Mouse (Mus musculus) limb, embryonic 11.5 days (tissue): ENCODE measurements at regions not wholly inside any gene's neighbourhood (a gene's known extent, or its start where the extent isn't known, plus 50 kb on each side); places are given as distances from the start of the nearest gene placed in this dataset.

ENCODE experiments used
- ATAC-seq: fragments of 200-750 bp; cut with Nextera tagmentation; 2 replicates; pipeline ENCODE4 v1.8.0; 2017; ENCODE audit warnings: low read depth; ENCODE audit not compliant: insufficient number of reproducible peaks, low FRiP score, low TSS enrichment
- DNase-seq: peaks from one replicate; pipeline ENCODE4 v3.0.0-alpha.2; 2015; ENCODE audit warnings: low spot score
- H3K27ac ChIP-seq: fragments of 300-500 bp; sonication (generic); replicated peaks from 2 replicates; pipeline ENCODE4 v1.5.1; 2014; ENCODE audit warnings: low read depth, mild to moderate bottlenecking, low read length
- H3K27me3 ChIP-seq: fragments of 300-500 bp; sonication (generic); 2 replicates; pipeline ENCODE4 v1.6.1; 2014; ENCODE audit warnings: mild to moderate bottlenecking, low read length, mixed read lengths; ENCODE audit not compliant: control insufficient read depth, insufficient read depth
- H3K36me3 ChIP-seq: fragments of 300-500 bp; sonication (generic); 2 replicates; pipeline ENCODE4 v1.6.1; 2014; ENCODE audit warnings: mild to moderate bottlenecking, low read length, moderate library complexity, mixed read lengths; ENCODE audit not compliant: control insufficient read depth, insufficient read depth
- H3K4me1 ChIP-seq: fragments of 300-500 bp; sonication (generic); 2 replicates; pipeline ENCODE4 v1.6.1; 2014; ENCODE audit warnings: low read length, mixed read lengths; ENCODE audit not compliant: control insufficient read depth, insufficient read depth
- H3K4me2 ChIP-seq: fragments of 300-500 bp; sonication (generic); 2 replicates; pipeline ENCODE4 v1.6.1; 2014; ENCODE audit warnings: low read depth, mild to moderate bottlenecking, moderate library complexity; ENCODE audit not compliant: severe bottlenecking
- H3K4me3 ChIP-seq: fragments of 300-500 bp; sonication (generic); 2 replicates; pipeline ENCODE4 v1.5.1; 2014; ENCODE audit warnings: low read depth, low read length
- H3K9ac ChIP-seq: fragments of 300-500 bp; sonication (generic); 2 replicates; pipeline ENCODE4 v1.6.1; 2014; ENCODE audit warnings: mild to moderate bottlenecking, low read length
- H3K9me3 ChIP-seq: fragments of 300-500 bp; sonication (generic); 2 replicates; pipeline ENCODE4 v1.6.1; 2016; ENCODE audit warnings: low read length; ENCODE audit not compliant: control insufficient read depth
- WGBS: fragments of 180-500 bp; shearing (Covaris S2); extraction: QIAGEN DNeasy Blood & Tissue Kit; methylation state at CpG from one replicate; pipeline ENCODE4 v1.1.7; 2014; 5-methylcytosine and 5-hydroxymethylcytosine counted together

DNA sequence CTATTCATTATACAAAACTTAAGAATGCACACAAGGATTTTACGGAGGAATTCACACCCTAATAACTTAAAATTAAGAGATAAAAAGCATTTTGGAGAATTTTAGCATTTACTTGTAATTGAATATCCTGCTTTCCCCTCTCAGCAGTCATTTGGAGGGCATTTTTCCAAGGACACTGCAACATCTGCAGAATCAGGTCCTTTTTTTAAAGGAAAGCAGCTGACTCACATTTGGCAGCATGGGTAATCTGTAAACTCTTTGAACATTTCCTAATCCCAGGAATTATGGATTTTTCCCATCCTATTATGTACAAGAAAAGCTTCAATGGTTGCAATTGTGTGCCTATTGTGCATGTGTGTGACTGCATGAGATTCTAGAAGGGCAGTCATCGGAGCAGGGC lies 112.0 kb downstream of the Gm19410 start:
- Histone ChIP-seq H3K27me3 (no peaks in the 10 kb centered on the region), H3K9me3 (no peaks in the 10 kb centered on the region), H3K27ac (no peak overlapping the region), H3K4me1 (no peaks in the 10 kb centered on the region), H3K4me2 (no peak overlapping the region), H3K36me3 (no peaks in the 10 kb centered on the region), H3K4me3 (no peak overlapping the region), H3K9ac (no peak overlapping the region)
- DNase-seq (no peak), ATAC-seq (no peak)
- 96% methylated on average over 2 of the region's 2 CpGs for WGBS

DNA sequence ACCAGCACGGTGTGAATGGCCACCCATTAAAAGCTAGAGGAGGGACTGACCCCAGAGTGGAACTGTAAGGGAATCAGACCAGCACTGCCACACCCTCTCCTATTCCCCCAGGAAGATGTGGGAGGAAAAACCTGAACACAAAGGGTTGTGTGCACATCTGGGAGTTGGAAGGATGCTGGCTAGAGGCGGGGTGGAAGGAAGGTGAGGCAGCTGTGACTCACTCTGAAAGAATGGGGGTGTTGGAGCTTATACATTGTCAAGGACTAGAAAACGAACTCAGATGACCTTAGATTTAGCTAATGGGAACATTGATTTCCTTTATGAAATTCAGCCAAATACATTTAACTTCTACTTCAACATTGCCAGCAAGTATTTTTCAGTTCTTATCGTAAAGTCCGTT lies 116.2 kb downstream of the Gm19410 start:
- Histone ChIP-seq H3K9me3 (no peaks in the 10 kb centered on the region; the same call in 1 of the 2 replicates), H3K27ac (no peak overlapping the region), H3K36me3 (no peaks in the 10 kb centered on the region), H3K4me2 (no peak overlapping the region), H3K27me3 (no peaks in the 10 kb centered on the region), H3K4me1 (no peaks in the 10 kb centered on the region), H3K4me3 (no peak overlapping the region), H3K9ac (no peak overlapping the region)
- ATAC-seq (no peak), DNase-seq (no peak)
- 77% methylated on average over 5 of the region's 5 CpGs for WGBS

DNA sequence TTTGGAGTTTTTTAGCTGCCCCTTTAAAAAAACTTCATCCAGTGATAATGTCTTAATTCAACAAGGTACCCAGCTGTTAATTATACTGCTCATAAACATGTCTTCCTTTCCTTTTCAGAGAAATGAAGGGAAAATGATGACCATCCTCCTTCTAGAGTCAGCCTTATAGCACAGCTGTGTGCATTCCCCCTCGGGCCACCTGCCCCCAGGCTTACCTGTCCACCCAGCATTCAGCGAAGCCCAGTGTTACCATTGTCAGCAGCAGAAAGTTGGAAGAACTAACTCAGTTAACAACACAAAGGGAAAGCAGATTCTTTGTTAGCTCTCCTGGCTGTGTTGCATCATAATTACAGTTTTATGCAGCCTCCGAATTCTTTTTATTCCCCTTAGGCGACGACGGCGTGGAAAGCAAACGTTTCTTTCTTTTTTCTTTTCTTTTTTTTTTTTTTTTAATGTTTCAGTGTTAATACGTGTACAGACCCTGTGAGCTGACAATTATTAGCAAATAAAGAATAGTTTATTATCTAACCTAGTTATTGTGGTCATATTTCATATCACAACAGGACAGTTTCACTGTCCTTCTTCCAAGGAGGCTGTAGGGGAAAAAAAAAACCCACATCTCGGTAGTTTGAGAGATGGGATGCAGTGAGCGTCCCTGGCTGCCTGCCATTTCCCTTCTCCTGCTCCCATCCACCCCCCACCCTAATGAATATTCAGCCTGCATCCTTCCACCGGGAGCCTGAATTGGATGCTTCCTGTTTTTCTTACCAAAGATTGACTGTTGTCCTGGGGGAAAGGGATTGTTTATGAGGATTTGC lies 117.3 kb downstream of the Gm19410 start:
- Histone ChIP-seq H3K9me3 (no peaks in the 10 kb centered on the region; the same call in 1 of the 2 replicates), H3K9ac (no peak overlapping the region), H3K4me2 (no peak overlapping the region), H3K4me1 (no peaks in the 10 kb centered on the region), H3K36me3 (no peaks in the 10 kb centered on the region), H3K27ac (no peak overlapping the region), H3K27me3 (no peaks in the 10 kb centered on the region), H3K4me3 (no peak overlapping the region)
- 35% methylated on average over 12 of the region's 12 CpGs for WGBS
- DNase-seq: no peak
- ATAC-seq: no peak

DNA sequence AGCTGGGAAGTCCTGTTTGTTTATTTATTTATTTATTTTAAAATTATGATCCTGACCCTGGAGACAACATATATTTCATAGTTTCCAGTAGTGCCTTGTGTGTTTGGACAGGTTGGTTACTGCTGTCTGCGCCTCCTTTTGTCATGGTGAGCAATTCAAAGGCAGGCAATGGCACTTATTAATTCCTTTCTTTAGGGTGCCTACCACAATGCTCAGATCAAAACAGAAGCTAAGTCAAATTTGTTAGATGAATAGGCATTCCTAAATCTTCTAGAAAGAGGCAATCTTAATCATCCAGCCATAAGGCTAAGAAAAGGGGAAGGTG lies 117.8 kb downstream of the Gm19410 start:
- ATAC-seq (no peak), DNase-seq (no peak)
- no peak overlapping the region for H3K9ac ChIP-seq
- no peak overlapping the region for H3K27ac ChIP-seq
- no peaks in the 10 kb centered on the region for H3K36me3 ChIP-seq
- H3K4me3 ChIP-seq: no peak overlapping the region
- WGBS: 74% methylated on average over 1 of the region's 1 CpGs
- no peaks in the 10 kb centered on the region for H3K4me1 ChIP-seq
- no peak overlapping the region for H3K4me2 ChIP-seq
- no peaks in the 10 kb centered on the region; the same call in 1 of the 2 replicates for H3K9me3 ChIP-seq
- H3K27me3 ChIP-seq: no peaks in the 10 kb centered on the region

DNA sequence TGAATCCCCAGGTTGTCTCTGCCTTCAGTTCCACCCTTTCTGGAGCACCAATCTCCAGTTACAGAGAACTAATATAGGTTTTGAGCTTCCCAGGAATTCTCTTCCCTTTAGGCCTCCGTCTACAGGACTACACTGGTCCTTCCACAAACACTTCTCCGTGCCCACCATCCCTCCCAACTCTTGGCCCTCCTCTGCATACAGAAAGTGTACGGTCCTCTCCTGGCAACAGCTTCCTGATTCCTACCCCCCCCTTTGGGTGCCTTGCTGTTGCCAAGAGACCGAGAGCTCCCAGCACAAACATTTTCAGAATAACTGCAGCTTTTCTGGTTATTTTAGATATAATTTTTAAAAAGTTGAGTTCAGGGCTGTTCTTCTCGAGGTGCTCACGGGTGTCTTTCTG lies 119.0 kb downstream of the Gm19410 start:
- no peak overlapping the region for H3K4me2 ChIP-seq
- DNase-seq: no peak
- WGBS: 85% methylated on average over 6 of the region's 6 CpGs

DNA sequence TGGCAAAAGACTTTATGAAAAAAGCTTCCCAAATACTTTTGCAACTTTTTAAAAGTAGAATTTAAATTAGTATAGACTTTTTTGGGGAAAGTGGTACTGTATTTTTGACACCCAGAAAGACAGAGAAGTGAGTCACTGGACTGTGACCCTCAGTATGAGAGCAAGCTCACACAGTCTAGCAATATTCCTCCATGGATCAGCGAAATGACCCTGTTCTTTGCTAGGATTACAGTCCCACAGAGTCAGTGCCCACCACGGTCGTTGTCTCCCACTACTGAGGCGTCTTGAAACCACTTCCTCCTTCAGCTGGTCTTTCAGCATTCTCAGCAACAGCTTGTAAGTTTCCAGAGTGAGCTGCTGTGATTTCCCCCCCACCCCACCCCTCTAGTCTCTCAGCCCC lies 124.5 kb downstream of the Gm19410 start:
- ATAC-seq: no peak
- 88% methylated on average over 4 of the region's 4 CpGs for WGBS
- H3K9ac ChIP-seq: no peak overlapping the region
- H3K9me3 ChIP-seq: no peaks in the 10 kb centered on the region; the same call in 1 of the 2 replicates
- no peaks in the 10 kb centered on the region for H3K4me1 ChIP-seq
- no peak overlapping the region for H3K4me2 ChIP-seq
- no peak overlapping the region for H3K27ac ChIP-seq
- H3K27me3 ChIP-seq: no peaks in the 10 kb centered on the region
- H3K4me3 ChIP-seq: no peak overlapping the region
- DNase-seq: no peak
- no peaks in the 10 kb centered on the region for H3K36me3 ChIP-seq

More for the DNA sequence above, 119.0 kb downstream of the Gm19410 start:
- no peaks in the 10 kb centered on the region for H3K4me1 ChIP-seq
- no peak for ATAC-seq
- no peaks in the 10 kb centered on the region for H3K27me3 ChIP-seq
- H3K36me3 ChIP-seq: no peaks in the 10 kb centered on the region
- no peaks in the 10 kb centered on the region; the same call in 1 of the 2 replicates for H3K9me3 ChIP-seq
- H3K4me3 ChIP-seq: no peak overlapping the region
- H3K9ac ChIP-seq: no peak overlapping the region
- H3K27ac ChIP-seq: no peak overlapping the region

DNA sequence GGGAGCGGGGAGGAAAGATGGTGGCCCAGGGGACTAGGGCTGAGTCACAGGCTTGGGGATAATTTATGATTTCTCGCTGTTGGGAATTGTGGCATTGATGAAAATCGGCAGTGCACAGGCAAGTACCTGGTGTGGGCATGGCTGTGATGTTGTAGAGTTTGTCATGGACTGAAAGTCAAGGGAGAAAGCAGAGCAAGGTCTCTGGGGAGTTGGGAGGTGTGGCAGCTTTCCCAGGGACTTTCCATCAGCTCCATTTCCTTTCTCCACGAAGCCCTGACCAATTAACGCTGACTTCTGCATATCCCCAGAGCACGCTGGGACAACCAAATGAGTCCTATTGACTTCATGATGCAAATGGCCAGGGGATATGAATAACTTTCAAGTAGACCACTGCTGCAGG lies 126.2 kb downstream of the Gm19410 start:
- no peak overlapping the region for H3K27ac ChIP-seq
- 76% methylated on average over 6 of the region's 6 CpGs for WGBS
- ATAC-seq: no peak
- H3K27me3 ChIP-seq: no peaks in the 10 kb centered on the region
- no peaks in the 10 kb centered on the region for H3K9me3 ChIP-seq
- no peaks in the 10 kb centered on the region for H3K36me3 ChIP-seq
- DNase-seq: no peak
- no peak overlapping the region for H3K4me3 ChIP-seq
- H3K4me1 ChIP-seq: no peaks in the 10 kb centered on the region
- no peak overlapping the region for H3K9ac ChIP-seq
- no peak overlapping the region for H3K4me2 ChIP-seq

DNA sequence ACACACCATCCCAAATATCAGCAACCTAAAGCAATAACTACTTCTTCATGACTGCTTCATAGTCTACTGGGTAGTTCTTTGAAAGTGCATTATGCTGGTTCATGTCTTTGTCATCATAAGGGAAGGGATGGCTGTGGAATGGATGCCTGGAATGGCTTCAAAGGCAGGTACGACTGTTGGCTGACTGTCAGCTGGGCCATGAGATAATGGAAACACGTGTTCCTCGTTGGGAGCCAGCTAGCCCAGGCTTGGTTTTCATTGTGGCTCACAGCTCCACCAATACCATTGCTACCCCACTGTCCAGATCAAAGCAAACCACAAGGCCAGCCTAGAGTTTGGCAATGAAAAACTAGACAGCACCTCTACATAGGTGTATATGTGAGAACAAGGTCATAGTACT lies 132.9 kb downstream of the Gm19410 start:
- 76% methylated on average over 3 of the region's 3 CpGs for WGBS
- no peak overlapping the region for H3K4me3 ChIP-seq
- H3K27ac ChIP-seq: no peak overlapping the region
- no peaks in the 10 kb centered on the region for H3K9me3 ChIP-seq
- no peaks in the 10 kb centered on the region for H3K36me3 ChIP-seq
- H3K9ac ChIP-seq: no peak overlapping the region
- H3K27me3 ChIP-seq: no peaks in the 10 kb centered on the region
- no peak for DNase-seq
- no peaks in the 10 kb centered on the region for H3K4me1 ChIP-seq
- ATAC-seq: no peak
- H3K4me2 ChIP-seq: no peak overlapping the region

DNA sequence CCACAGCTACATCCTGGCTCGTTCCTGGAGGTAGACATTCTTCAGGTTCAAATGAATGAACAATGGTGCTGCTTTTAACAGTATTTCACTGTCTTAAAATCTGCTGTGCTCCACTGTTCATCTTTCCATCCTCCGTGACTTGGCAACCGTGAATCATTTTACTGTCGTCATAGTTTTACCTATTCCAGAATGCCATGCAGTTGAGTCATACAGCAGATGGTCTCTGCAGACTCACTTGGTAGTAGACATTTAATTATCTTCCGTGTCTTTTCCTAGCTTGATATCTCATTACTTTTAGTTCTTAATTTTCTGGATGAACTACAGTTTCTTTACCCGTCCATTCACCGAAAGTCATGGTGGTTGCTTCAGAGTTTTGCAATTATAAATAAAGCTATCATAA lies 135.9 kb downstream of the Gm19410 start:
- DNase-seq (no peak), ATAC-seq (no peak)
- H3K4me3 ChIP-seq: no peak overlapping the region
- H3K9me3 ChIP-seq: no peaks in the 10 kb centered on the region
- no peak overlapping the region for H3K4me2 ChIP-seq
- no peaks in the 10 kb centered on the region for H3K27me3 ChIP-seq
- no peak overlapping the region for H3K9ac ChIP-seq
- H3K36me3 ChIP-seq: no peaks in the 10 kb centered on the region
- no peak overlapping the region for H3K27ac ChIP-seq
- H3K4me1 ChIP-seq: no peaks in the 10 kb centered on the region
- 93% methylated on average over 7 of the region's 7 CpGs for WGBS
